Mouse (Mus musculus) small intestine, adult 2 months (tissue): ENCODE measurements around the gene Ifi206. TPM values are rescaled to one million over a fixed set of nuclear protein-coding genes. Genes with fewer than 3 reads are reported as not detected.

Experiments used
- H3K27ac ChIP-seq: fragments of 200-500 bp; 2 replicates; pipeline ENCODE4 v1.5.1; 2012; ENCODE audit warnings: low read depth, low read length, control low read depth, inconsistent platforms; ENCODE audit not compliant: insufficient read depth
- H3K27me3 ChIP-seq: fragments of 200-500 bp; 2 replicates; pipeline ENCODE4 v1.6.1; 2012; ENCODE audit warnings: mild to moderate bottlenecking, moderate library complexity, low read length, inconsistent platforms; ENCODE audit not compliant: control insufficient read depth, insufficient read depth
- H3K36me3 ChIP-seq: fragments of 200-500 bp; 2 replicates; pipeline ENCODE4 v1.6.1; 2012; ENCODE audit warnings: mild to moderate bottlenecking, low read length, control low read depth, inconsistent platforms; ENCODE audit not compliant: control insufficient read depth, insufficient read depth
- H3K4me1 ChIP-seq: fragments of 200-500 bp; 2 replicates; pipeline ENCODE4 v1.6.1; 2012; ENCODE audit warnings: low read length, inconsistent platforms, mixed read lengths; ENCODE audit not compliant: control insufficient read depth, insufficient read depth, insufficient read length
- H3K4me3 ChIP-seq: fragments of 200-500 bp; 2 replicates; pipeline ENCODE4 v1.5.1; 2012; ENCODE audit warnings: low read depth, mild to moderate bottlenecking, control low read depth, inconsistent platforms, low read length, moderate library complexity
- CTCF ChIP-seq: fragments of 200-500 bp; IDR thresholded peaks from 2 replicates; pipeline ENCODE4 v1.5.1; 2012; ENCODE audit warnings: low read depth, mild to moderate bottlenecking, control low read depth, inconsistent platforms, low read length, moderate library complexity, mixed read lengths; ENCODE audit not compliant: insufficient replicate concordance, insufficient read length; ENCODE audit errors: extremely low read depth
- POLR2A ChIP-seq: fragments of 200-500 bp; IDR thresholded peaks from 2 replicates; pipeline ENCODE4 v1.6.1; 2012; ENCODE audit warnings: low read depth, mild to moderate bottlenecking, control low read depth, inconsistent platforms, low read length, moderate library complexity
- WGBS: fragments of 180-500 bp; shearing (Covaris S2); methylation state at CpG from one replicate; pipeline ENCODE4 v1.1.7; 2018; 5-methylcytosine and 5-hydroxymethylcytosine counted together
- polyA plus RNA-seq: library from polyadenylated mRNA; depleted of rRNA; stranded (reverse); fragments of >200 nt; gene quantifications from 2 replicates; pipeline ENCODE4 v1.2.3, GENCODE M21; 2012

Gene Ifi206
- polyA plus RNA-seq, 1 experiment, result 1.2 TPM

DNA sequence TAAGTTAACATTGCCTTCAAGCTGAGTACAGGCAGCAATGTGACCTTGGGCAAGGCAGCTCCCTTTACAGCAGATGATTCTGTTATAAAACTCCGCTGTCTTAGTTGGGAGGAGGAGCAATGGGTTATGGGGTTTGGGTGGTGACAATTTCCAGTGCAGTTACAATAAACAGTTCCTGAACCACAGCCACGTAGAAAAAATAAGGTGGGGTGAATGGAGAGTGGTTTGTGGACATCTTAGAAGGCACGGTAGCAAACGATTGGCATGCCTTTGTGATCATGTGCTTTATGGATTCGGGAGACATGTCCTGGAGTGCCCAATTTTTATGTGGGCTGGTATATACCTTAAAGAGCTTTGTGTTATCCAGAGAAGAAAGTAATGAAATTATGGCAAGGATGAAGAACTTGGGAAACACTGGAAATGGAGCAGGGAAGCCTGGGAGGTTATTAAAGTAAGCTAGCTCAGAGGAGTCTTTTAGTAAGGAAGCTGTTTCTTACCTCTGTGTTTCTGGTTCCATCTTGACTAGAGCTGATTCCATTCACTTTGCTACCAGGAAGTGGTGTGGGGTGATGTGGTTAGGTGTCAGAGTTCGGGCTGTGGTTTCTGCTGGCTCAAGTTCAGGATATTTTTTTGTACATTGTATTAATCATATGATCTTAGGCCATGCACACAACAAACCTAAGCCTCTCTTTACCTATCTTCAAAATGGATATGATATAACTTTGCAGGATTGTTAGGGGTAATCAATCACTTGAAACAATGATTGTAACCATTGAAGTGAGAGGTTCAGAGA lies 53.5 kb downstream of the Ifi206 start:
- 49% methylated on average over 6 of the region's 6 CpGs for WGBS
- Histone ChIP-seq H3K36me3 (no peaks in the 10 kb centered on the region), H3K27me3 (no peaks in the 10 kb centered on the region), H3K27ac (peak overlapping the region; percentile 71; the same call in 1 of the 2 replicates), H3K4me1 (no peaks in the 10 kb centered on the region; the same call in 1 of the 2 replicates), H3K4me3 (no peak overlapping the region)
- TF ChIP-seq CTCF (no peak), POLR2A (no peak)

DNA sequence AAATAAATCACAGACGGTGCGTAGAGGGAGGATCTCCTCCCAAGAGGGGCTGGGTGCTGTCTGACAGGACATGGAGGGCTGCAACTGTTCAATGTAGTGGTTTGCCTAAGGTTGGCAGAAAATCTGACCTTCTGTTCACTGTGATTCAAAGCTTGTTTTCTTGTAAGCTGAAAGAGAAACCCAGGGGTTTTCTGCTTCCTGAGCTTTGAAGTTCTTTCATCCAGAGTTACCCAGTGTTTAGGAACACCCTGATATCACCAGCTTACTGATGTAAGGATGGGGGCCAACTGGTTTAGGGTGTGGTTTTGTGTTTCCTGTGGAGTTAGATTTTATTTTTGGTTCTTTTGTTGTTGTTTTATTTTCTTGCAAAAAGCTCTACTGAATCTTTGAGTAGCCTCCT lies 58.4 kb downstream of the Ifi206 start:
- 74% methylated on average over 2 of the region's 2 CpGs for WGBS
- Histone ChIP-seq H3K36me3 (no peaks in the 10 kb centered on the region), H3K27ac (no peak overlapping the region), H3K4me1 (no peaks in the 10 kb centered on the region; the same call in 1 of the 2 replicates), H3K4me3 (no peak overlapping the region), H3K27me3 (no peaks in the 10 kb centered on the region)
- no peak for TF ChIP-seq CTCF
- TF ChIP-seq POLR2A, result no peak

- Histone ChIP-seq H3K4me3 (no peak overlapping the region), H3K36me3 (no peaks in the 10 kb centered on the region), H3K27ac (no peak overlapping the region), H3K4me1 (no peaks in the 10 kb centered on the region), H3K27me3 (no peaks in the 10 kb centered on the region)
- 80% methylated on average over 5 of the region's 5 CpGs for WGBS
- no peak for TF ChIP-seq POLR2A
- TF ChIP-seq CTCF, result no peak
Measured at GRCm38 (mm10) chr1:173429995-173430699, 60.7 kb downstream of the Ifi206 start.

GRCm38 (mm10) chr1:173427385-173427784 lies 63.5 kb downstream of the Ifi206 start:
- TF ChIP-seq POLR2A (no peak), CTCF (no peak)
- 81% methylated on average over 8 of the region's 8 CpGs for WGBS

DNA sequence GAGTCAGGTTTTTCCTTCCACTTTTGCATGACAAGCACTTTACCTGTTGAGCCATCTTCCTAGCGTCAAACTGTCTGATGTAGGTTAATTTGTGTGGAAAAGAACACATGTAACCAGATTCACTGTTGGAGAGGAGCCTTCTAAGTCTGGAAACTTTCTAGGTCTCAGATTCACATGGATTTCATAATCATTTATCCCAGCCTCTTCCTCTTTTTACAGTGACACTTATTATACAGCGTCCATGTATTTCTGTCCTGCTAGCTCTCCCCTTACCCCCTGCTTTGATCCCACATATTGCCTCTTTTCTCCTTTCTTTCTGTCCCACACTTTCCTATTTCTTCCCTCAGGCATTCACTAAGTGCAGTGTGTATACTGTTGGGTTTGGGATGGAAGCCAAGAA lies 64.5 kb downstream of the Ifi206 start:
- no peaks in the 10 kb centered on the region for H3K4me1 ChIP-seq
- H3K27ac ChIP-seq, result no peak overlapping the region
- no peak for TF ChIP-seq POLR2A
- no peak for TF ChIP-seq CTCF
- H3K4me3 ChIP-seq, result no peak overlapping the region
- H3K36me3 ChIP-seq, result no peaks in the 10 kb centered on the region
- 72% methylated on average over 2 of the region's 2 CpGs for WGBS
- no peaks in the 10 kb centered on the region for H3K27me3 ChIP-seq

More at GRCm38 (mm10) chr1:173427385-173427784, 63.5 kb downstream of the Ifi206 start:
- Histone ChIP-seq H3K27ac (no peak overlapping the region), H3K4me3 (no peak overlapping the region), H3K27me3 (no peaks in the 10 kb centered on the region), H3K4me1 (no peaks in the 10 kb centered on the region), H3K36me3 (no peaks in the 10 kb centered on the region)

DNA sequence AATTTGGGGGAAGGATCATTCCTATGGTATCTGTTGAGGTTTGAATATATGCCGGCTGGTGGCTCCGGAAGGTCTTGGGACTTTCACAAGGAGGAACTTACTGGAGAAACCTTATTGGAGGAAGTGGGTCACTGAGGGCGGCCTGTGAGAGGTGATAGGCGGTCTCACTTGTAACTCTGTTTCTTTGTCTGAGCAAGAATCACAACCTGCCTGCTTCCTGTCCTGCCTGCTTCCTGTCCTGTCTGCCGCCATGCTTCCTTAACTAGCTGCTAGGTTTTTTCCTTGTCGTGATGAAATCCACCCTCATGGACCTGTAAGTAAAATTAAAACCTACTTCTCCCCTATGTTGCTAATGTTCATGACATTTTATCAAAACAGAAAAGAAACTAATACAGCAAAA lies 70.5 kb downstream of the Ifi206 start:
- Histone ChIP-seq H3K27me3 (no peaks in the 10 kb centered on the region), H3K4me3 (0 out of 2 replicates have a peak overlapping the region, but pooled peaks have one; percentile 11), H3K27ac (no peak overlapping the region), H3K4me1 (no peaks in the 10 kb centered on the region), H3K36me3 (no peaks in the 10 kb centered on the region)
- 73% methylated on average over 6 of the region's 6 CpGs for WGBS
- TF ChIP-seq CTCF (no peak), POLR2A (no peak)
